ENCODE assay signal across 9 mouse cellular contexts in the genomic region with DNA sequence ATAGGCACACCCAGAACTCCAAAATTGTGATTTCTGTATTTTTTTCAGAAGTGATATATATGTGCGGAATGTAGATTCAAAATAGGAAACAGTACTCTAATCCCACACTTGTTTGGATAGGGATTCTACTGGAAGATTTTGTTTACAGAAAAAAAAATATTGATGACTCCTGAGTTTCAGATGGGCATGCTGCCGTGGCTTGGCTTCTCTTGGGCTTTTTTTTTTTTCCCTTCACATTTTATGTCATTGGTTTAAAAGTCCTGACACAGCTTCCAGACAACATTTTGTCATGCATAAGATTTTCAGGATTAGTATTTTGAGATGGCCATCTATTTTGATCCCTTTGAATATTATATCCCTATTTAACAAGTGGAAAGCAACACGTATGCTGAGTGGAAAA. TPM values are rescaled to one million over a fixed set of nuclear protein-coding genes. Genes with fewer than 3 reads are reported as not detected.
DNase-seq lines count a peak whose midpoint lies in the region; ATAC-seq and TF ChIP-seq lines count a peak whose summit lies in the region.
"Had no signal": no experiment of that assay in that cellular context is flagged by ENCODE, and none has a peak within 500 bp of the region (broad histone marks: within the 10 kb centered on the region; RNA-seq: fewer than 3 reads in every experiment).

No protein-coding gene starts in this region.

- WGBS in heart, adult 2 months = 72% methylated on average over 3 of the region's 3 CpGs
- 64% methylated on average over 3 of the region's 3 CpGs for WGBS in embryonic facial prominence, embryonic 13.5 days
- 71% methylated on average over 3 of the region's 3 CpGs for WGBS in midbrain, embryonic 15.5 days

- no peak for TF ChIP-seq CTCF in heart, adult 2 months (IDR thresholded peaks at IDR 0.05)
- TF ChIP-seq CTCF in left cerebral cortex, adult 2 months (IDR thresholded peaks at IDR 0.05) = no peak

- peaks cover 15% of the 10 kb centered on the region for H3K36me3 ChIP-seq in heart, adult 2 months (ENCODE audit: control insufficient read depth, insufficient read depth, low read length)
- H3K36me3 ChIP-seq in embryonic facial prominence, embryonic 13.5 days = no peaks in the 10 kb centered on the region
- no peaks in the 10 kb centered on the region for H3K36me3 ChIP-seq in midbrain, embryonic 15.5 days (replicated peaks)
- H3K36me3 ChIP-seq: liver, embryonic 13.5 days had no signal

- no peak for ATAC-seq in embryonic facial prominence, embryonic 13.5 days (ENCODE audit: insufficient number of reproducible peaks, insufficient read depth, low FRiP score, low TSS enrichment, low read depth)
- ATAC-seq in midbrain, embryonic 15.5 days (replicated peaks) = no peak

- no peaks in the 10 kb centered on the region for H3K27me3 ChIP-seq in heart, adult 2 months (ENCODE audit: control insufficient read depth, insufficient read depth, low read length)
- H3K27me3 ChIP-seq in embryonic facial prominence, embryonic 13.5 days = no peaks in the 10 kb centered on the region
- no peaks in the 10 kb centered on the region for H3K27me3 ChIP-seq in midbrain, embryonic 15.5 days (replicated peaks)
- H3K27me3 ChIP-seq: liver, embryonic 13.5 days had no signal

- peaks cover 2% of the 10 kb centered on the region; the same call in 1 of the 2 replicates for H3K79me2 ChIP-seq in heart, adult 2 months (replicated peaks; ENCODE audit: control insufficient read depth, insufficient read depth, low read length)

- H3K4me1 ChIP-seq in heart, adult 2 months (ENCODE audit: control insufficient read depth, insufficient read depth, low read length) = peaks cover 9% of the 10 kb centered on the region
- peaks cover 32% of the 10 kb centered on the region for H3K4me1 ChIP-seq in embryonic facial prominence, embryonic 13.5 days
- H3K4me1 ChIP-seq in midbrain, embryonic 15.5 days = peaks cover 42% of the 10 kb centered on the region

- no peak overlapping the region for H3K9ac ChIP-seq in heart, adult 2 months (ENCODE audit: low read depth, low read length)
- no peak overlapping the region for H3K9ac ChIP-seq in embryonic facial prominence, embryonic 13.5 days
- H3K9ac ChIP-seq in midbrain, embryonic 15.5 days = no peak overlapping the region
- H3K9ac ChIP-seq: liver, embryonic 13.5 days had no signal

- H3K9me3 ChIP-seq in embryonic facial prominence, embryonic 13.5 days = no peaks in the 10 kb centered on the region
- H3K9me3 ChIP-seq in midbrain, embryonic 15.5 days = no peaks in the 10 kb centered on the region
- H3K9me3 ChIP-seq: liver, embryonic 13.5 days had no signal

- intact Hi-C loops in heart, adult 2 months (cut with DNase I) = loop anchor here (5.0 kb wide), 3 partner anchors 89 to 224 kb away; no protein-coding TSS in a partner anchor
- intact Hi-C loops in left cerebral cortex, adult 2 months (cut with DNase I) = loop anchor here (5.0 to 10.0 kb wide), 4 partner anchors 159 to 744 kb away; no protein-coding TSS in a partner anchor
- intact Hi-C loops in left cerebral cortex, postnatal 36 days (cut with DNase I) = loop anchor here (5.0 to 10.0 kb wide), 4 partner anchors 162 to 786 kb away; no protein-coding TSS in a partner anchor
- intact Hi-C loops in left cerebral cortex, postnatal 14 days (cut with DNase I) = loop anchor here (5.0 to 10.0 kb wide), 4 partner anchors 159 to 1082 kb away; no protein-coding TSS in a partner anchor

- no peak overlapping the region; the same call in 1 of the 2 replicates for H3K27ac ChIP-seq in heart, adult 2 months
- no peak overlapping the region; the same call in 1 of the 2 replicates for H3K27ac ChIP-seq in left cerebral cortex, adult 2 months
- no peak overlapping the region for H3K27ac ChIP-seq in embryonic facial prominence, embryonic 13.5 days
- H3K27ac ChIP-seq in midbrain, embryonic 15.5 days = no peak overlapping the region
- H3K27ac ChIP-seq: liver, embryonic 13.5 days had no signal

- no peak for TF ChIP-seq EP300 in heart, adult 2 months (IDR thresholded peaks at IDR 0.05; ENCODE audit: insufficient read depth, low read depth, low read length)

- DNase-seq in heart, adult 2 months = no peak
- no peak for DNase-seq in heart, postnatal 4 days
- DNase-seq in left cerebral cortex, adult 2 months (ENCODE audit: extremely low spot score in 1 of 2, low spot score in 2 of 2) = no peak
- DNase-seq in left cerebral cortex, postnatal 36 days (ENCODE audit: low spot score in 2 of 2) = no peak
- DNase-seq in thymus, postnatal 36 days = no peak
- DNase-seq in left cerebral cortex, postnatal 14 days (ENCODE audit: low spot score in 2 of 2) = no peak
- DNase-seq: liver, embryonic 13.5 days had no signal

- no peak for TF ChIP-seq POLR2A in heart, adult 2 months (IDR thresholded peaks at IDR 0.05; ENCODE audit: insufficient read depth, low read depth, low read length)

- peak overlapping the region; percentile 15; the same call in 1 of the 2 replicates for H3K4me3 ChIP-seq in heart, adult 2 months
- peak overlapping the region; percentile 73 for H3K4me3 ChIP-seq in left cerebral cortex, adult 2 months
- peak overlapping the region; percentile 86 for H3K4me3 ChIP-seq in embryonic facial prominence, embryonic 13.5 days
- peak overlapping the region; percentile 75 for H3K4me3 ChIP-seq in midbrain, embryonic 15.5 days

- peak overlapping the region; percentile 65 for H3K4me2 ChIP-seq in embryonic facial prominence, embryonic 13.5 days
- peak overlapping the region; percentile 53 for H3K4me2 ChIP-seq in midbrain, embryonic 15.5 days

RNA-seq across cellular contexts. Expression of gene Ppp3ca, which starts 2.9 kb away (rescaled TPM):
- 10 to 100 TPM; 41.7 to 44.3 TPM for total RNA-seq in heart, adult 2 months (2021)
- polyA plus RNA-seq in heart, adult 2 months (2012; rRNA removed) = 18.3 and 28.5 TPM in 2 replicates
- total RNA-seq in heart, postnatal 4 days (2021) = 10 to 100 TPM; 56.4 to 62.2 TPM
- 100 to 1,000 TPM; 868 to 887 TPM for total RNA-seq in left cerebral cortex, adult 2 months (2021)
- 100 to 1,000 TPM; 853 to 913 TPM for total RNA-seq in left cerebral cortex, postnatal 36 days (2021)
- 92.4 and 93.2 TPM in 2 replicates for polyA plus RNA-seq in embryonic facial prominence, embryonic 13.5 days (2015; fragmentation: Nextera tagmentation; extraction: Ambion mirVana)
- polyA plus RNA-seq in midbrain, embryonic 15.5 days (2015; fragmentation: Nextera tagmentation; extraction: Ambion mirVana) = 145 and 148 TPM in 2 replicates
- 100 to 1,000 TPM; 725 to 756 TPM for total RNA-seq in left cerebral cortex, postnatal 14 days (2021)

Comparison
In these comparisons a context has a peak if more than half of its experiments do, and no peak if none do; other contexts are left out.
1. H3K4me3 ChIP-seq: peak in every context shown above with its lines; median percentile 86 in embryonic facial prominence, embryonic 13.5 days; 75 in midbrain, embryonic 15.5 days; 73 in left cerebral cortex, adult 2 months; 15 in heart, adult 2 months.
2. RNA of gene Ppp3ca, which starts 2.9 kb away (total RNA-seq): 853 to 913 TPM in left cerebral cortex, postnatal 36 days, 868 to 887 TPM in left cerebral cortex, adult 2 months and 725 to 756 TPM in left cerebral cortex, postnatal 14 days; 56.4 to 62.2 TPM in heart, postnatal 4 days and 41.7 to 44.3 TPM in heart, adult 2 months; every median in the first group is over 10 times any median in the second.